Mouse (Mus musculus) c-Kit-positive CD71-positive TER-119-negative erythroid progenitor cells, embryonic 14.5 days (primary cell): ENCODE results near the gene St7.

Experiments used
- DNase-seq: peaks from one replicate; pipeline ENCODE4 v3.0.0-alpha.2; 2013; ENCODE audit warnings: low read depth

The St7 gene

DNA sequence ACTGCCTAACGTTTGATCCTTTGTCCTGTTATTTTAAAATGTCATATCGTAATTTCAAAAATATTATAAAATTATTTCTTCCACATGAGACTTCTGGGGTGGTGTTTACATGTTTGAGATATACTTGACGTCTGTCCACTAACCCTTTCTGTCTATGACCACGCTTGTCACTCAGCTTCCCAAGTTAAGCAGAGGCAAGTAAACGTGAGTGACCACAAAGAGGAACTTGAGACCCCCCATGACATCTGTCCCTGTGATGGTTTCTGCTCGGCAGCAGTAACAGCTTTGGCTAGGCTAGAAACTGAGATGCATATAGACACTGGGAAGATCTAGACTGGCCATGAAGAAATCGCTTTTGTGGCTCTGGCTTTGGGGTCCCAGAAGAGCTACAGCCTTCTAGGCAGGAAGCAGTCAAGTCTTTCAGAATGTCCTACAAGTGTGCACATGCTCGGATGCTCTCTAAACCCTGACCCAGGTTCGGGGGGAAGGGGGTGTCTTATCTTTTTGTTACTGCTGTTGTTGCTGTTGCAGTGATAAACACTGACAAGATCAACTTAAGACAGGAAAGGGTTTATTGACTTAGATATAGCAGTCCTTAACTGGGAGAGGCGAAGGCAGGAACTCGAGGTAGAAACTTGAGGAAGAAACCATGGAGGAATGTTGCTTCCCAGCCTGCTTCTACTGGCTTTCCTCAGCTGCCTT, 254.5 kb downstream of the St7 start:
- DNase-seq = no peak

DNA sequence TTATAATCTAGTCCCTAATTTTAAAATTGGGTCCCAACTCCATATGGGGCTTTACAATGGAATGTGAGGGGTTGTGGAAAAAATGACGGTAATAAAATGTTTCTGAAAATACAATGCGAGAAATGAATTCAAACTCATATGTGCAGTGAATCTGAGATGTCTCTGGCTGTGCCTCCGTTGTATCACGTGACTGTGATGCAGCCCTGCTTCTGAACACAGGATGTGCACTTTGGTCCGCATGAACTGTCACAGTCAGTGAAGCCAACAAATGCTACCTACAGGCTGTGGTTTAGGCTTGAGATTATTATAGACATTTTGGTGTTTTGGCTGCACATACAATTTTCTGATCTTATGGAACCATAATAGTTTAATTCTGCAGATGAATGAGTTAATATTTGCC, 256.4 kb downstream of the St7 start:
- DNase-seq = no peak

- DNase-seq = no peak
Observed at GRCm38 (mm10) chr6:17951779-17952178, 259.0 kb downstream of the St7 start.

DNA sequence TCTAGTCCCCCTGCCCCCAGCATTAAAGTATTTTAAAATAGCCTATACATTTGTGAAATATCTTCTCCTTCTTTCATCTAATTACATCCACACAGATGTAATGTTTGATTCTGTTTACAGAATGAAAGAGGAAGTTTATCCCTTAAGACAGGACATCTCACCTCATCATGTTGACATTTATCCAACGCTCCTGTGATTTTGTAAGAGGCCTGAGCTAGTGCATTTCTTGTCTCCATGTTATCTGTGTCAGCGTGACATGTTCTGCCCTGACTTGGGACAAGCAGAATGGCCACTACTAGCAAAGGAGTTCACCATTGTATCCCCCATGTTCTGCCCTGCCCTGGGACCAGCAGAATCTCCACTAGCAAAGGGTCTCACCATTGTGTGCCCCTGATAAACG, 270.7 kb downstream of the St7 start:
- DNase-seq = no peak

GRCm38 (mm10) chr6:17968467-17969144, 275.9 kb downstream of the St7 start:
- DNase-seq = no peak

GRCm38 (mm10) chr6:17969815-17970214, 277.1 kb downstream of the St7 start:
- DNase-seq = no peak

DNA sequence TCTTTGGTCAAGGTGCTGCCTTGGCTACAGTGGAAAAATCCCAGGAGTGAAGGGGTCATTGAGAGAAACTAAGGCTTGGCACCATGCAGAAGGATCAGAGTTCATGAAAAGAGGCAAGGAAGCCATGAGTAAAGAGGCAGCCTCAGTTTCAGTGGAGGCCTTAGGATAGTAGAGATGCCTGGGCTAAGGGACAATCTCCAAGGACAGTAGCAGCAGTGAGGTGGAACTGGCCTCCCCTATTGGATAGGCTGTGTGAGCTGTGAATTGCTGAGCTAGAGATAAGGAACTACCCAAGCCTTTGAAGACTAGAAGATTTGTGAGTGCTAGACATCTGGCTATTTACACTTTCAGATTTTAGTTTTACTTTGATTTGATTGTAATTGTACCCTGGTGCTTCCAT, 278.7 kb downstream of the St7 start:
- DNase-seq = no peak

DNA sequence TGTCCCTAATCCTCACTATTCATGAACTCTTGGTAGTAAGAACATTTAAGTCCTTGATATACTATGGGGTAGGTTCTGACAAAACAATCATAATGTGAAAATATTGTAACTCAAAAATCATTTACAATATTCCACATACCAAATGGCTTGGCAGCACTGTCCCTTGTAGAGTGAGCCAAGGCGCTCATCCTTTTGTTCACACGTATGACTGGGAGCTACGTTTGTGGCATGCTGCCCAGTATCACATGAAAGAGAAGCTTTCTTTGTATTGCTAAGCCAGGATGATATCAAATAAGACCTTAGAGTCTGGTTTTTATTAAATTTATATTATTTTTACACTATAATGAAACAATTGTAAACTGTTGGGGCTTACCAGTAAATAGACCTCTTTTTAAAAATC, 281.7 kb downstream of the St7 start:
- no peak for DNase-seq

DNA sequence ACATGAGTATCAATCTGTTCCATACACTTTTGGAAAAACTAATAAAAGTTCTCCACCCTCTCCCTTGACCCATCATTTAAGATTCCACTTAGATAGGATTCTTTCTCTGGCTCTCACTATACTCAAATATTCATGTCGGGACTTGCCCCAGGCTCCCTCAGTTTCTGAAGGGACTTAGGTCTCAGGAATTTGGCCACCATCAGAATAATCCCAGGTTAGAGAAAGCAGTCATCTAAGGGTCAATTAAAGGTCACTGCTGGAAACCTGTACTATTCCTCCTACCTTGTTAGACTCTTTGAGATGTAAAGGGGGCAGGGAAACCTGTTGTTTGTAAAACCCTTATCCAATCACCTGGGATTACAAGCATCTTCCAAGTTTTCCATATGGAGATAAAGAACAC, 284.4 kb downstream of the St7 start:
- DNase-seq = no peak

GRCm38 (mm10) chr6:17978324-17978723, 285.6 kb downstream of the St7 start:
- no peak for DNase-seq

- no peak for DNase-seq
Observed at GRCm38 (mm10) chr6:17978881-17979280, 286.1 kb downstream of the St7 start.

GRCm38 (mm10) chr6:17979361-17979760, 286.6 kb downstream of the St7 start:
- no peak for DNase-seq

GRCm38 (mm10) chr6:17990173-17991028, 297.7 kb downstream of the St7 start:
- no peak for DNase-seq

GRCm38 (mm10) chr6:17991625-17992024, 298.9 kb downstream of the St7 start:
- DNase-seq = no peak
